Mouse (Mus musculus): ENCODE results near the gene Tha1.

Gene Tha1

DNA sequence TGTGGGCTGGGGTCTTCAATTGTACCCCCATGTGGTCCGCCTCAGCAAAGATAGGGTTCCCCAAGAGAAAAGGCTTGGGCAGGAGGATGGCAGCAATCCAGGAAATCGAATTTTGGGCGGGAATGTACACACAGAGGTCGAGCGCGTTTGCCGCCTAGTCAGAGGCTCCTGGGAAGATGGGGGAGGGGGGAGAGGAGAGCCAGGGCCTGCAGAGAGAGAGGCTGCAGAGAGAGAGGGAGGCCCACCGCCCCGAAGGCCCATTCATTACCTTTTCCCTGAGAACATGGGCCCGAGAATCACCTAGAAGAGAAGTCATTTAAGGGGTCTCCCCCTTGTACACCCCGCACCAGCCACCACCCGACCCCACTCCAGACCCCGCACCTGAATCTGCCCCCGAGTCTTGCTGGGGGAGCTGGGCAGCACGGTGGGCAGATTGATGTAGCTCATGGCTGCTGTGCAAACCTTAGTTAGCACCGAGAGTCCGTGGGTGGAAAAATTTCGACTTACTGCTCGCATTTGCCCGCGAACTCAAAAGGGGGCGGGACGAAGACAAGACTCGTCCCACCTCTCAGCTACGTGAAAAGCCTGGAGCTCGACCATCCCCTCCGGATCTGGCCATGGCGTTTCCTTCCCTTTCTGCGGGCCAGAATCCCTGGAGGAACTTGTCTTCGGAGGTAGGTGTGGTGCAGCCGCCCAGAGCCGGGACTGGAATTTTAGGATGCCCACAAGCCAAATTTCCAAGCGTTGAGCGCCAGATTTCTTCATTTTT lies 47.8 kb downstream of the Tha1 start, which contains the start of the genes Afmid and Tk1:
Afmid (plus strand) TSS at position 592 of the 769 bp plus-strand sequence.
Tk1 (minus strand) TSS at position 760 of the 769 bp plus-strand sequence.
- DNase-seq (ENCODE audit: low spot score), result peak; percentile 95

DNA sequence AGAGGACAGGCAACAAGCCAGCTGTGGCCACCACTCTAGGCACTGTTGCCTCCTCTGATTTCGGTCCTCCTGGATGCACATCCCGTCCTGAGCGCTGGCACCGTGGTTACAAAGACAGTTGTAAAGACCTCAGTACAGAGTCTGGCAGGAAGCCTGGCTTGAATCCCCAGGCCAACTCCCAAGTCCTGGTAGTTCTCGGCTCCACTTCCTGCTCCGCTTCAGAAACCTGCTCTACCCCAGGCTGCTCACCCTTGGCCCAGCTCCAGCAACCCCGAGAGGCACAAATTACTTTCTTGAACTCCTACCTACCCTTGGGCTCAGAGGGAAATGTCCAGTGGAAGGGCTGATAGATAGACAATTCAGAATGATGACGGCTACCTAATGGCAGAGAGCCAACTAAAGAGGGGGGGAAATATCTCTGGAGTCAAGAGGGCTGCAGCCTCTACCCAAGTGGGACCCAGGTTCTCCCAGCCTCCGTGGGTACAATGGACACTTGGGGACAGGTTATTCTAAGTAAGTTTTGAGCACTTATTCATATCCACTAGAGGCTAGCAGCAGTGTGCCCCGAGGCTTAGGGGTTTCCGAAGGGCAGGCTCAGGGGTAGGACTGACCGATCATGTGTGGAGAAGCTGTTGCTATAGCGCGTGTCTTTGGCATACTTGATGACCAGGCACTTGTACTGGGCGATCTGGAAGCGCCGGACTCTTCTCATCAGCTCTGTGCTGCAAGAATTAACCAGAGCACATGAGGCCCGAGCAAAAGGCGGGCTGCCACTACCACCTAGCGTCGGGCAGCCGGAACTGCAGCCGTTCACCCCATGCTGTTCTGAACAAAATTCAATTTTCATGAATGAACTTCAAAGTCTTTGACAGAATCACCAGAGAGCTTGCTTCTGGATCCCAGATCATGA lies 49.0 kb downstream of the Tha1 start:
- DNase-seq (ENCODE audit: low spot score), result peak; percentile 90

DNA sequence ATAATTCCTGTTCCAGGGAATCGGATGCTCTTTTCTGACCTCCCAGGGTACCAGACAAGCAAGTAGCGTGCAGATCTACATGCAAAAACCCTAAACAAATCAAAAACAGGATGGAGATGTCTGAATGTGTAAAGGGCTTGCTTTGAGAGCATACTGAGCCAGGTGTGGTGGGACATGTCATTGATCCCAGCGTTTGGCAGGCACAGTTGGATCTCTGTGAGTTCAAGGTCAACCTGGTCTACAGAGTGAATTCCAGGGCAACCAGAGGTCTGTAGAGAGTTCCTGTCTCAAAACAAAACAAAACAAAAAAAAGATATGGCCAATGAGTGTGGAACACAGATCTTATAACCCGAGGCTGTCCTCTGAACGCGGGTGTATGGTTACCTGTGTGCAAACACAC lies 49.9 kb downstream of the Tha1 start:
- no peak for DNase-seq (ENCODE audit: low spot score)

DNA sequence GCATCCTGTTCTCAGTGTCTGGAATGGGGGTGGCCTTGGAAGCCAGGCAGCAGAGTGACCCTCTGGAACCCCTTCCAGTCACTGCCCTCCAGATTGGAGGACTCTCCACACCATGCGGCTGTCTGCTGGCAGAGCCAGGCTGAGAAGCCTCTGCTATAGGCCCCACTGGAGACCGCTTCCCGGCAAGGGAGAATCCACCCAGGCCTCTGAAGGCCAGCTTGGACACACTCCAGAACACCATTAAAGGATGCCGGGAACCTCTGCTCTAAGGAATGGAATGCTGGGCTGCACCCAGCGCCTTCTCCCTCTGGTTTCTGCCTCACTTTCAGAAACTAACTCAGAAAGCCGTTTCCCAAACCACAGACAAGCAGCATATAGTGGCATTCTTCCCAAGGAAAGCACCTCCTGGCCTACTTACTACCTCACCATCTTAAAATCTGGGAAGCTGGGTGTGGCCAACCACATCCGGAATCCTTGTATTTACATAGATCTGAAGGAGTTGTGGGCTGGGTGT lies 50.5 kb downstream of the Tha1 start:
- no peak for DNase-seq (ENCODE audit: low spot score)

DNA sequence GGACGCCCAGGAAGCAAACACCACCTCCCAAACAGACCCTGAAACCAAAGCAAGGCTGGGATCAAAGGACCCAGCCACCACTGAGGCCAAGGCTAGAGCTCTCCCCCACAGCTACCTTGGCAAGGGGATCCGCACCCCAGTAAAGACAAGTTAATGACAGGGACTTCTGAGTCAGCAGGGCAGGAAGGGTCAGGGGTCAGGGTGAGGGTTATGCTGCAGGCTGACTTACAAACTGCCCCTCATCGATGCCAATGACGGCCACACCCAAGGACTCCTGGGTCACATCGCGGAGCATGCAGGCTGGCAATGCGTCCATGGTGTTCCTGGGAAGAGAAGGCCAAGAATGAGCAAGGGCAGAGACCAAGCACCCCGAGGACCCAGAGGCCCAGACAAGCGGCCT lies 51.4 kb downstream of the Tha1 start:
- no peak for DNase-seq (ENCODE audit: low spot score)

DNA sequence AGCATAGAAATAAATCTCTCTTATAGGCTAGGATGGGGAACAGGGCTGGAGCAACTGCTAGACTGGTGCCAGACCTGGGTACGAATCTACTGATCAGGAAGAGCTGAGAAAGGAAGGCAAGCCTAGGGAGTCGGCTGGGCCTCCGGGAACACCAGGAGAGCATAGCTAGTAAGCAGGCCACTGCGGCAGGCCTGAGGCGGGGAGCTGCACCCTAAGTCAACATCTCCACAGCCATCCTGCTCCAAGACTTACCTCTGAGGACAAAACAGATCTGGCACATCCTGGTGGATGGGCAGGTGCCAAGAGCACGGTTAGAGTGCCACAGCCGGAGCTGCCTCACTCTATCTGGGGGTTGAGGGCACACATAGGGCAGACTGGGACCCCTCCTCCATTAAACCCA lies 53.1 kb downstream of the Tha1 start:
- no peak for DNase-seq (ENCODE audit: low spot score)

DNA sequence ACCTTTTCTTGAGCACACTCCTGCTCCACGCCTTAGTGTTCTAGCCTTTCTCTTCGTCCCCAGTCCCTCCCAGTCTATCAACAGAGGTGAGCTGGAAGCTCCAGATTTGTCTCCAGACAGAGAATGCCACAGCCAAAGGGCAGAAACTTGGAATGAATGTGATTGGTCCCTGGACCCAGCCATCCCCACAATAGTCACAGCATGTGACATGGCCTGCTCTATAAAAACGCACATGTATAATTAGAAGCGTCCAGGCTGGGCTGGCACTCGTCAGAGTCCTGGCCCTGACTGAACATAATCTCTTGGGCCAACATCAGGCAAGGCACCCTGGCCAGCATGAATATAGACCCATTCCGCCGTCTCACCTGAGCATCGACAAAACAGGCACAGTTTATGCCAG lies 54.2 kb downstream of the Tha1 start:
- no peak for DNase-seq (ENCODE audit: low spot score)
